Mouse (Mus musculus) midbrain, embryonic 15.5 days (tissue): ENCODE measurements around the gene Il7r. TPM values are rescaled to one million over a fixed set of nuclear protein-coding genes. Genes with fewer than 3 reads are reported as not detected.

Experiments
- ATAC-seq: fragments of 200-750 bp; cut with Nextera tagmentation; replicated peaks from 2 replicates; pipeline ENCODE4 v1.8.0; 2017; ENCODE audit warnings: moderate TSS enrichment
- H3K27ac ChIP-seq: fragments of 300-500 bp; sonication (generic); 2 replicates; pipeline ENCODE4 v1.5.1; 2015; ENCODE audit warnings: mild to moderate bottlenecking, inconsistent platforms
- H3K27me3 ChIP-seq: fragments of 300-500 bp; sonication (generic); replicated peaks from 2 replicates; pipeline ENCODE4 v1.6.1; 2015; ENCODE audit warnings: inconsistent platforms
- H3K36me3 ChIP-seq: fragments of 300-500 bp; sonication (generic); replicated peaks from 2 replicates; pipeline ENCODE4 v1.6.1; 2015; ENCODE audit warnings: inconsistent platforms
- H3K4me1 ChIP-seq: fragments of 300-500 bp; sonication (generic); 2 replicates; pipeline ENCODE4 v1.6.1; 2015; ENCODE audit warnings: inconsistent platforms
- H3K4me2 ChIP-seq: fragments of 300-500 bp; sonication (generic); 2 replicates; pipeline ENCODE4 v1.6.1; 2015; ENCODE audit warnings: inconsistent platforms, mild to moderate bottlenecking, moderate library complexity
- H3K4me3 ChIP-seq: fragments of 300-500 bp; sonication (generic); 2 replicates; pipeline ENCODE4 v1.5.1; 2015; ENCODE audit warnings: mild to moderate bottlenecking, inconsistent platforms
- H3K9ac ChIP-seq: fragments of 300-500 bp; sonication (generic); 2 replicates; pipeline ENCODE4 v1.6.1; 2015; ENCODE audit warnings: mild to moderate bottlenecking, inconsistent platforms
- H3K9me3 ChIP-seq: fragments of 300-500 bp; sonication (generic); 2 replicates; pipeline ENCODE4 v1.6.1; 2016; ENCODE audit warnings: inconsistent platforms
- WGBS: fragments of 180-500 bp; shearing (Covaris S2); methylation state at CpG from one replicate; pipeline ENCODE4 v1.1.7; 2015; ENCODE audit warnings: mixed read lengths; 5-methylcytosine and 5-hydroxymethylcytosine counted together
- polyA plus RNA-seq: library from polyadenylated mRNA; unstranded; fragments of >200 nt; fragmentation: Nextera tagmentation; extraction: Ambion mirVana; gene quantifications from 2 replicates; pipeline ENCODE4 v1.2.1, GENCODE M21; 2015

Il7r gene
- polyA plus RNA-seq, 1 experiment from 2014 or later = not detected

GRCm38 (mm10) chr15:9463521-9464027 is 66.4 kb downstream of the Il7r start:
- no peaks in the 10 kb centered on the region for H3K4me1 ChIP-seq
- ATAC-seq = no peak
- H3K4me2 ChIP-seq = no peak overlapping the region
- H3K4me3 ChIP-seq = no peak overlapping the region
- H3K27ac ChIP-seq = no peak overlapping the region
- no peak overlapping the region for H3K9ac ChIP-seq
- 68% methylated on average over 7 of the region's 7 CpGs for WGBS
- H3K36me3 ChIP-seq = no peaks in the 10 kb centered on the region
- H3K27me3 ChIP-seq = no peaks in the 10 kb centered on the region
- no peaks in the 10 kb centered on the region for H3K9me3 ChIP-seq

Other genes starting within 250 kb of the Il7r start
- gene Ugt3a2, start 194.6 kb downstream of the Il7r start, polyA plus RNA-seq = not detected in 2 replicates
- 3.3 and 3.7 TPM in 2 replicates for gene Capsl, start 94.1 kb downstream of the Il7r start, polyA plus RNA-seq
- gene Spef2, start 218.7 kb upstream of the Il7r start, polyA plus RNA-seq = 1.6 and 1.9 TPM in 2 replicates